In genomic region chr10:94260544-94260943, GRCm38 (mm10) we compare ENCODE assay signal across 27 mouse cellular contexts. TPM values are rescaled to one million over a fixed set of nuclear protein-coding genes. Genes with fewer than 3 reads are reported as not detected.
DNase-seq lines count a peak whose midpoint lies in the region; ATAC-seq and TF ChIP-seq lines count a peak whose summit lies in the region.
"Had no signal": no experiment of that assay in that cellular context is flagged by ENCODE, and none has a peak within 500 bp of the region (broad histone marks: within the 10 kb centered on the region; RNA-seq: fewer than 3 reads in every experiment).

No protein-coding gene starts in this region.

- H3K4me3 ChIP-seq in liver, embryonic 14.5 days (ENCODE audit: insufficient read depth in 1 of 2, low read depth in 2 of 2, low read length in 2 of 2): no peak overlapping the region
- H3K4me3 ChIP-seq in liver, embryonic 11.5 days (ENCODE audit: low read depth, low read length): no peak overlapping the region
- no peak overlapping the region for H3K4me3 ChIP-seq in MEL (ENCODE audit: control insufficient read depth in 1 of 2, insufficient read depth in 1 of 2, low read depth in 2 of 2, low read length in 2 of 2)
- no peak overlapping the region for H3K4me3 ChIP-seq in liver, postnatal 0 days (ENCODE audit: low read depth, low read length)
- H3K4me3 ChIP-seq: embryonic facial prominence, embryonic 10.5 days; embryonic facial prominence, embryonic 12.5 days; forebrain, embryonic 13.5 days; forebrain, embryonic 15.5 days had no signal

- H3K36me3 ChIP-seq in liver, embryonic 14.5 days (replicated peaks; ENCODE audit: control insufficient read depth, insufficient read depth, low read depth): no peaks in the 10 kb centered on the region
- H3K36me3 ChIP-seq in liver, embryonic 11.5 days (ENCODE audit: control insufficient read depth, insufficient read depth, low read length): no peaks in the 10 kb centered on the region
- peaks cover 0 to 2% of the 10 kb centered on the region in 2 experiments; a peak in 1 of 4 replicates for H3K36me3 ChIP-seq in MEL (ENCODE audit: control insufficient read depth in 1 of 2, insufficient read depth in 2 of 2, low read length in 2 of 2)
- no peaks in the 10 kb centered on the region for H3K36me3 ChIP-seq in liver, postnatal 0 days (replicated peaks; ENCODE audit: insufficient read depth, low read length)
- H3K36me3 ChIP-seq: embryonic facial prominence, embryonic 10.5 days; embryonic facial prominence, embryonic 12.5 days; forebrain, embryonic 15.5 days had no signal

- no peak overlapping the region for H3K27ac ChIP-seq in liver, embryonic 14.5 days
- no peak overlapping the region for H3K27ac ChIP-seq in liver, embryonic 11.5 days (ENCODE audit: low read depth, low read length)
- no peak overlapping the region for H3K27ac ChIP-seq in MEL (ENCODE audit: control insufficient read depth, low read depth, low read length)
- no peak overlapping the region for H3K27ac ChIP-seq in liver, postnatal 0 days (ENCODE audit: low read depth)
- H3K27ac ChIP-seq: embryonic facial prominence, embryonic 10.5 days; embryonic facial prominence, embryonic 12.5 days; forebrain, embryonic 13.5 days; forebrain, embryonic 15.5 days had no signal

- 62% methylated on average over 1 of the region's 1 CpGs for WGBS in liver, embryonic 14.5 days (ENCODE audit: insufficient replicate concordance)
- 73% methylated on average over 1 of the region's 1 CpGs for WGBS in liver, embryonic 11.5 days
- 68% methylated on average over 1 of the region's 1 CpGs for WGBS in liver, postnatal 0 days (ENCODE audit: insufficient replicate concordance)

- ATAC-seq in liver, embryonic 14.5 days (ENCODE audit: insufficient read depth): no peak
- ATAC-seq in liver, embryonic 11.5 days (replicated peaks; ENCODE audit: low FRiP score): no peak
- no peak for ATAC-seq in liver, postnatal 0 days
- ATAC-seq in megakaryocyte-erythroid progenitor cell, adult 5-6 weeks (replicated peaks; ENCODE audit: low FRiP score, low TSS enrichment, poor library complexity, severe bottlenecking): peak; percentile 58
- ATAC-seq: activated CD4-positive, CD25-positive, alpha-beta regulatory T cell, adult 4 months; forebrain, embryonic 13.5 days; forebrain, embryonic 15.5 days; forebrain, postnatal 0 days; Patski had no signal

- H3K4me2 ChIP-seq in liver, embryonic 14.5 days (ENCODE audit: low read depth): no peak overlapping the region
- H3K4me2 ChIP-seq in liver, embryonic 11.5 days: no peak overlapping the region
- H3K4me2 ChIP-seq in liver, postnatal 0 days (ENCODE audit: low read depth, low read length): no peak overlapping the region
- H3K4me2 ChIP-seq: embryonic facial prominence, embryonic 12.5 days; forebrain, embryonic 13.5 days; forebrain, embryonic 15.5 days had no signal

- peaks cover 3 to 4% of the 10 kb centered on the region in 2 experiments; a peak in 1 of 4 replicates for H3K4me1 ChIP-seq in liver, embryonic 14.5 days (replicated peaks; ENCODE audit: control insufficient read depth in 2 of 2, insufficient read depth in 2 of 2, low read length in 1 of 2)
- no peaks in the 10 kb centered on the region for H3K4me1 ChIP-seq in liver, embryonic 11.5 days (replicated peaks; ENCODE audit: control insufficient read depth, insufficient read depth, low read length)
- H3K4me1 ChIP-seq in MEL (ENCODE audit: control insufficient read depth in 1 of 2, insufficient read depth in 2 of 2, low read length in 2 of 2): peaks cover 4 to 7% of the 10 kb centered on the region in 2 experiments; a peak in 3 of 4 replicates
- no peaks in the 10 kb centered on the region for H3K4me1 ChIP-seq in liver, postnatal 0 days (ENCODE audit: insufficient read depth)
- H3K4me1 ChIP-seq: embryonic facial prominence, embryonic 12.5 days; forebrain, embryonic 13.5 days; forebrain, embryonic 15.5 days had no signal

- no peak overlapping the region for H3K9ac ChIP-seq in liver, embryonic 14.5 days (replicated peaks)
- H3K9ac ChIP-seq in liver, embryonic 11.5 days (ENCODE audit: low read depth, low read length): no peak overlapping the region
- no peak overlapping the region for H3K9ac ChIP-seq in MEL (ENCODE audit: control insufficient read depth, low read depth, low read length, poor library complexity, severe bottlenecking)
- H3K9ac ChIP-seq in liver, postnatal 0 days (replicated peaks): no peak overlapping the region
- H3K9ac ChIP-seq: embryonic facial prominence, embryonic 12.5 days; forebrain, embryonic 13.5 days; forebrain, embryonic 15.5 days; forebrain, postnatal 0 days had no signal

- TF ChIP-seq CTCF in liver, embryonic 14.5 days (IDR thresholded peaks at IDR 0.05; ENCODE audit: low read depth): no peak
- TF ChIP-seq CTCF in MEL (IDR thresholded peaks at IDR 0.05 in 2 of 3, conservative IDR thresholded peaks at IDR 0.05 in 1 of 3; ENCODE audit: control insufficient read depth in 1 of 3, insufficient read depth in 1 of 3, low read depth in 2 of 3, low read length in 3 of 3, poor library complexity in 1 of 3, severe bottlenecking in 1 of 3): no peak
- TF ChIP-seq CTCF in liver, postnatal 0 days (IDR thresholded peaks at IDR 0.05; ENCODE audit: low read depth): no peak

- H3K27me3 ChIP-seq in liver, embryonic 14.5 days (ENCODE audit: control insufficient read depth, insufficient read depth, low read length): no peaks in the 10 kb centered on the region
- H3K27me3 ChIP-seq in liver, embryonic 11.5 days (replicated peaks; ENCODE audit: control insufficient read depth, insufficient read depth, low read length): 0 out of 2 replicates have a peak, but pooled peaks cover 2% of the 10 kb centered on the region
- H3K27me3 ChIP-seq in MEL (ENCODE audit: control insufficient read depth in 1 of 2, insufficient read depth in 2 of 2, low read length in 2 of 2): no peaks in the 10 kb centered on the region
- no peaks in the 10 kb centered on the region for H3K27me3 ChIP-seq in liver, postnatal 0 days (ENCODE audit: insufficient read depth, low read length)
- H3K27me3 ChIP-seq: embryonic facial prominence, embryonic 12.5 days; forebrain, embryonic 13.5 days; forebrain, embryonic 15.5 days; Patski had no signal

- no peaks in the 10 kb centered on the region for H3K9me3 ChIP-seq in liver, embryonic 14.5 days (ENCODE audit: control insufficient read depth, low read length)
- H3K9me3 ChIP-seq in liver, embryonic 11.5 days (ENCODE audit: control insufficient read depth, low read length): no peaks in the 10 kb centered on the region
- no peaks in the 10 kb centered on the region for H3K9me3 ChIP-seq in MEL (replicated peaks; ENCODE audit: insufficient read depth, low read length)
- no peaks in the 10 kb centered on the region for H3K9me3 ChIP-seq in liver, postnatal 0 days (ENCODE audit: low read length)
- H3K9me3 ChIP-seq: embryonic facial prominence, embryonic 10.5 days; embryonic facial prominence, embryonic 12.5 days; forebrain, embryonic 13.5 days; forebrain, embryonic 15.5 days had no signal

- TF ChIP-seq RAD21 in MEL (IDR thresholded peaks at IDR 0.05; ENCODE audit: low read depth, low read length): no peak

- DNase-seq in liver, embryonic 14.5 days (ENCODE audit: low read depth in 3 of 3, low spot score in 3 of 3): no peak
- no peak for DNase-seq in liver, embryonic 11.5 days (ENCODE audit: low spot score)
- peak; percentile 17 for DNase-seq in MEL (ENCODE audit: low read depth, low spot score)
- DNase-seq in liver, postnatal 0 days: no peak
- no peak for DNase-seq in gastrocnemius, postnatal 14 days
- no peak for DNase-seq in layer of hippocampus, adult 9-10 months (ENCODE audit: low spot score)
- DNase-seq: adrenal gland, postnatal 10 days; adrenal gland, postnatal 25 days; cerebellum, adult 11-12 months; cerebellum, adult 2 months; cerebellum, adult 9-10 months; cerebellum, postnatal 10 days; cerebellum, postnatal 25 days; forebrain, postnatal 0 days had no signal

- peak; percentile 52 for TF ChIP-seq EP300 in liver, embryonic 14.5 days (IDR thresholded peaks at IDR 0.05; ENCODE audit: low read depth)
- TF ChIP-seq EP300 in MEL (IDR thresholded peaks at IDR 0.05; ENCODE audit: low read depth in 1 of 2, low read length in 2 of 2): peak; percentile 67 to 74; a peak in 3 of 4 replicates
- TF ChIP-seq EP300 in liver, postnatal 0 days (IDR thresholded peaks at IDR 0.05; ENCODE audit: low read depth): peak; percentile 66; the same call in 1 of the 2 replicates

- no peak for TF ChIP-seq POLR2A in MEL (IDR thresholded peaks at IDR 0.05; ENCODE audit: control insufficient read depth in 1 of 2, insufficient read depth in 1 of 2, low read depth in 1 of 2, low read length in 2 of 2, poor library complexity in 1 of 2)

- intact Hi-C loops in gastrocnemius, postnatal 14 days (cut with DNase I; ENCODE audit: low total_unique reads): no loop called here

- H3K79me2 ChIP-seq in MEL (ENCODE audit: control insufficient read depth, insufficient read depth, low read length, poor library complexity): no peaks in the 10 kb centered on the region

TF ChIP-seq in MEL, 35 proteins besides CTCF, POLR2A, EP300 and RAD21 (continues in another document):
- peak; percentile 78 for TF ChIP-seq TCF12 (IDR thresholded peaks at IDR 0.05; ENCODE audit: low read depth, low read length)
- TF ChIP-seq GATA1 (IDR thresholded peaks at IDR 0.05; ENCODE audit: low read depth, low read length): peak; percentile 64

RNA-seq across cellular contexts. Expression of gene Gm4792, which starts 38.0 kb away (rescaled TPM):
- not detected in 2 replicates for polyA plus RNA-seq in liver, embryonic 14.5 days (2012; rRNA removed)
- polyA plus RNA-seq in liver, embryonic 14.5 days (2014; fragmentation: Nextera tagmentation; extraction: Ambion mirVana): not detected in 2 replicates
- not detected in 2 replicates for polyA plus RNA-seq in liver, embryonic 11.5 days (2014; fragmentation: Nextera tagmentation; extraction: Ambion mirVana)
- total RNA-seq in MEL (2012; rRNA removed): not detected in 2 replicates
- polyA plus RNA-seq in MEL (2012; ENCODE audit: insufficient read depth in 1 of 2, insufficient read length in 2 of 2, low read depth in 1 of 2, low replicate concordance in 2 of 2, missing spikeins in 1 of 2): not detected
- not detected in 2 replicates for polyA plus RNA-seq in liver, postnatal 0 days (2015; fragmentation: Nextera tagmentation; extraction: Ambion mirVana)
- not detected in 2 replicates for total RNA-seq in megakaryocyte-erythroid progenitor cell, adult 5-6 weeks (2014; fragmentation: Nextera tagmentation)
- not detected in 2 replicates for total RNA-seq in megakaryocyte-erythroid progenitor cell, adult 5-6 weeks (2017)
- total RNA-seq in gastrocnemius, postnatal 14 days (2021): not detected
- total RNA-seq: adrenal gland, adult 18-20 months; adrenal gland, postnatal 10 days; adrenal gland, postnatal 25 days; ES-E14; forebrain, postnatal 0 days had no signal
- polyA plus RNA-seq: activated CD4-positive, CD25-positive, alpha-beta regulatory T cell, adult 4 months; C2C12; cerebellum, adult 2 months; cortical plate, adult 2 months; embryonic facial prominence, embryonic 10.5 days; embryonic facial prominence, embryonic 12.5 days; embryonic facial prominence, embryonic 14.5 days; forebrain, embryonic 11.5 days; Patski had no signal

RNA-seq across cellular contexts. Expression of gene Tmcc3, which starts 51.2 kb away (rescaled TPM):
- 1.0 and 1.4 TPM in 2 replicates for polyA plus RNA-seq in liver, embryonic 14.5 days (2012; rRNA removed)
- polyA plus RNA-seq in liver, embryonic 14.5 days (2014; fragmentation: Nextera tagmentation; extraction: Ambion mirVana): 2.6 and 2.9 TPM in 2 replicates
- polyA plus RNA-seq in liver, embryonic 11.5 days (2014; fragmentation: Nextera tagmentation; extraction: Ambion mirVana): 5.1 and 5.6 TPM in 2 replicates
- 2.6 TPM in 2 replicates for total RNA-seq in MEL (2012; rRNA removed)
- 1 to 10 TPM in 1 of 2 experiments, not detected in 1; 1.3 TPM for polyA plus RNA-seq in MEL (2012; ENCODE audit: insufficient read depth in 1 of 2, insufficient read length in 2 of 2, low read depth in 1 of 2, low replicate concordance in 2 of 2, missing spikeins in 1 of 2)
- 6.3 and 6.6 TPM in 2 replicates for polyA plus RNA-seq in liver, postnatal 0 days (2015; fragmentation: Nextera tagmentation; extraction: Ambion mirVana)
- 0.24 and 2.4 TPM in 2 replicates for total RNA-seq in megakaryocyte-erythroid progenitor cell, adult 5-6 weeks (2014; fragmentation: Nextera tagmentation)
- 0.72 TPM in 1 of 2 replicates, not detected in the other for total RNA-seq in megakaryocyte-erythroid progenitor cell, adult 5-6 weeks (2017)
- 10 to 100 TPM; 21.8 to 26.8 TPM for total RNA-seq in gastrocnemius, postnatal 14 days (2021)
